Mouse (Mus musculus): ENCODE measurements around the gene Vps13d.

Vps13d gene

GRCm38 (mm10) chr4:145074276-145074675, 120.5 kb downstream of the Vps13d start:
- DNase-seq (ENCODE audit: low spot score) = peak; percentile 84

- no peak for DNase-seq (ENCODE audit: low spot score)
Measured at GRCm38 (mm10) chr4:145073728-145074127, 121.1 kb downstream of the Vps13d start.

GRCm38 (mm10) chr4:145071942-145072341, 122.9 kb downstream of the Vps13d start:
- DNase-seq (ENCODE audit: low spot score) = peak; percentile 43

GRCm38 (mm10) chr4:145067019-145067680, 127.7 kb downstream of the Vps13d start:
- no peak for DNase-seq (ENCODE audit: low spot score)

GRCm38 (mm10) chr4:145066336-145067018, 128.3 kb downstream of the Vps13d start:
- DNase-seq (ENCODE audit: low spot score) = no peak

- DNase-seq (ENCODE audit: low spot score) = no peak
Measured at GRCm38 (mm10) chr4:145058749-145059442, 135.9 kb downstream of the Vps13d start.

GRCm38 (mm10) chr4:145056346-145056745, 138.5 kb downstream of the Vps13d start:
- DNase-seq (ENCODE audit: low spot score) = no peak

GRCm38 (mm10) chr4:145055792-145056191, 139.0 kb downstream of the Vps13d start:
- no peak for DNase-seq (ENCODE audit: low spot score)

GRCm38 (mm10) chr4:145054369-145054768, 140.4 kb downstream of the Vps13d start:
- DNase-seq (ENCODE audit: low spot score) = no peak

- no peak for DNase-seq (ENCODE audit: low spot score)
Measured at GRCm38 (mm10) chr4:145052697-145053096, 142.1 kb downstream of the Vps13d start.

- no peak for DNase-seq (ENCODE audit: low spot score)
Measured at GRCm38 (mm10) chr4:145052282-145052681, 142.5 kb downstream of the Vps13d start.

- no peak for DNase-seq (ENCODE audit: low spot score)
Measured at GRCm38 (mm10) chr4:145051209-145051969, 143.4 kb downstream of the Vps13d start.

GRCm38 (mm10) chr4:145050518-145051208, 144.1 kb downstream of the Vps13d start:
- no peak for DNase-seq (ENCODE audit: low spot score)

- no peak for DNase-seq (ENCODE audit: low spot score)
Measured at GRCm38 (mm10) chr4:145047964-145048363, 146.8 kb downstream of the Vps13d start.

GRCm38 (mm10) chr4:145046032-145046401, 148.8 kb downstream of the Vps13d start:
- no peak for DNase-seq (ENCODE audit: low spot score)

GRCm38 (mm10) chr4:145045312-145046031, 149.3 kb downstream of the Vps13d start:
- DNase-seq (ENCODE audit: low spot score) = no peak

- DNase-seq (ENCODE audit: low spot score) = no peak
Measured at GRCm38 (mm10) chr4:145041223-145041870, 153.5 kb downstream of the Vps13d start.

GRCm38 (mm10) chr4:145037631-145038416, 157.0 kb downstream of the Vps13d start:
- DNase-seq (ENCODE audit: low spot score) = no peak

- peak; percentile 56 for DNase-seq (ENCODE audit: low spot score)
Measured at GRCm38 (mm10) chr4:145037006-145037405, 157.8 kb downstream of the Vps13d start.

GRCm38 (mm10) chr4:145035450-145035849, 159.4 kb downstream of the Vps13d start:
- DNase-seq (ENCODE audit: low spot score) = no peak
